Comparison of ENCODE assay signal across 22 mouse cellular contexts in the genomic region with DNA sequence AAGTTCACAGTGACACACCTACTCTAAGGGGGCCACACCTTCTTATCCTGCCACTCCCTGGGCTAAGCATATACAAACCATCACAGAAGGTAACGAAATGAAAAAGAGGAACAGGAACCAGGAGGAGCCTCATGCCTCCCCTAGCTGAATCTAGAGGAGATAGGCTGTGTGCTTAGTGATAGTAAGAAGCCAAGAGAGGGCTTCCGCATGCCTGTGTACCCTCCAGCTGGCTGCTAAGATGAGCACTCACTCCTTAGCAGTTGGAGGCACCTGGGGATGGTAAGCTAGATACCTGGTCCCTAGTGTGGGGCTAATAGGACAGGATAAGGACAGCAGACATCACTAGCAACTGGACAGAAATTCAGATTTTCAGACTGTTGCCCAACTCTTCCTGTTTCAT.
DNase-seq lines count a peak whose midpoint lies in the region; ATAC-seq lines count a peak whose summit lies in the region.
"Had no signal": no experiment of that assay in that cellular context is flagged by ENCODE, and none has a peak within 500 bp of the region (broad histone marks: within the 10 kb centered on the region; RNA-seq: fewer than 3 reads in every experiment).

No protein-coding gene starts in this region.

- H3K4me1 ChIP-seq in embryonic facial prominence, embryonic 10.5 days = peaks cover 3% of the 10 kb centered on the region; the same call in 1 of the 2 replicates
- H3K4me1 ChIP-seq: forebrain, embryonic 15.5 days; heart, embryonic 13.5 days; limb, embryonic 13.5 days; lung, embryonic 15.5 days; neural tube, embryonic 13.5 days had no signal

- 87% methylated on average over 2 of the region's 2 CpGs for WGBS in embryonic facial prominence, embryonic 10.5 days

- no peak overlapping the region for H3K27ac ChIP-seq in embryonic facial prominence, embryonic 10.5 days (replicated peaks)
- H3K27ac ChIP-seq: forebrain, embryonic 15.5 days; heart, embryonic 13.5 days; hindbrain, postnatal 0 days; limb, embryonic 13.5 days; lung, embryonic 15.5 days; midbrain, embryonic 10.5 days; neural tube, embryonic 13.5 days had no signal

- ATAC-seq in common myeloid progenitor, adult 5-6 weeks (replicated peaks; ENCODE audit: low read depth, poor library complexity, severe bottlenecking) = peak; percentile 63
- 0 out of 2 replicates have a peak, but pooled peaks have one; percentile 15 for ATAC-seq in megakaryocyte-erythroid progenitor cell, adult 5-6 weeks (replicated peaks; ENCODE audit: low FRiP score, low TSS enrichment, poor library complexity, severe bottlenecking)
- ATAC-seq: forebrain, embryonic 15.5 days; hindbrain, postnatal 0 days; Patski had no signal

- peak; percentile 88 for DNase-seq in heart, adult 11 months
- no peak for DNase-seq in heart, postnatal 36 days
- peak; percentile 64 for DNase-seq in 416B (ENCODE audit: low read depth)
- no peak for DNase-seq in adrenal gland, adult 2 months
- DNase-seq in embryonic facial prominence, embryonic 10.5 days (ENCODE audit: low spot score) = no peak
- no peak for DNase-seq in adrenal gland, postnatal 14 days
- DNase-seq: cerebellum, adult 11 months; cerebellum, postnatal 25 days; heart, postnatal 4 days; kidney, adult 18-20 months; kidney, postnatal 10 days had no signal

- H3K36me3 ChIP-seq in embryonic facial prominence, embryonic 10.5 days (replicated peaks) = no peaks in the 10 kb centered on the region
- H3K36me3 ChIP-seq: forebrain, embryonic 15.5 days; heart, embryonic 13.5 days; limb, embryonic 13.5 days; lung, embryonic 15.5 days; midbrain, embryonic 10.5 days; neural tube, embryonic 13.5 days had no signal

- no peak overlapping the region for H3K4me3 ChIP-seq in embryonic facial prominence, embryonic 10.5 days
- H3K4me3 ChIP-seq: erythroblast, embryonic 14.5 days; forebrain, embryonic 15.5 days; heart, embryonic 13.5 days; limb, embryonic 13.5 days; lung, embryonic 15.5 days; midbrain, embryonic 10.5 days; neural tube, embryonic 13.5 days had no signal

- intact Hi-C loops in heart, postnatal 36 days (cut with DNase I) = no loop called here

- no peaks in the 10 kb centered on the region for H3K9me3 ChIP-seq in embryonic facial prominence, embryonic 10.5 days
- H3K9me3 ChIP-seq: forebrain, embryonic 15.5 days; heart, embryonic 13.5 days; limb, embryonic 13.5 days; lung, embryonic 15.5 days; midbrain, embryonic 10.5 days; neural tube, embryonic 13.5 days had no signal

- H3K27me3 ChIP-seq in embryonic facial prominence, embryonic 10.5 days (replicated peaks; ENCODE audit: low read depth, poor library complexity, severe bottlenecking) = no peaks in the 10 kb centered on the region
- H3K27me3 ChIP-seq: forebrain, embryonic 15.5 days; heart, embryonic 13.5 days; limb, embryonic 13.5 days; lung, embryonic 15.5 days; neural tube, embryonic 13.5 days; Patski had no signal

Comparison
In these comparisons a context has a peak if more than half of its experiments do, and no peak if none do; other contexts are left out.
1. DNase-seq: peak in heart, adult 11 months (single experiment) and 416B (single experiment); none in heart, postnatal 36 days (0 of 2), adrenal gland, adult 2 months (single experiment), embryonic facial prominence, embryonic 10.5 days (single experiment) and adrenal gland, postnatal 14 days (single experiment).